Mouse (Mus musculus): ENCODE measurements around the gene Mrpl18. TPM values are rescaled to one million over a fixed set of nuclear protein-coding genes. Genes with fewer than 3 reads are reported as not detected.

The Mrpl18 gene
- polyA plus RNA-seq, 1 experiment = 123 TPM

DNA sequence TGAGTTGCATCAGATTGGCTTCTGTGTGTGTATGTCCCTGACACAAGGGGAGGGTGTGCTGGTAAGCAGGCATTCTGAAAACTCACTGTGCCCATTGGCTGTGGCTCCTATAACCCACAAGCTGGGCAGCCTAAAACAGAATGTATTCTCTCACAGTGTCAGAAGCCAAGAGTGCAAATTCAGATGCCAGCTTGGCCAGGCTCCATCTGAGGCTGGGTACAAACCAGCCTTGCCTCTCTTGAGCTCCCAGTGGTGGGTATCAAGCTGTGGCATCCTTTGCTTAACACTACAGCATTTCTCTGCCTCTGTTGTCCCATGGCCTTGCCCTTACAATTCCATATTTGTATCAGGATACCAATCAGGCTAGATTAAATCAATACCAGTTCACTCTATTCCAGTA is 52.0 kb downstream of the Mrpl18 start:
- Histone ChIP-seq H3ac (ENCODE audit: control insufficient read depth, insufficient read length, low read depth) (no peak overlapping the region), H3K36me3 (ENCODE audit: control insufficient read depth, insufficient read depth) (no peaks in the 10 kb centered on the region)
- TF ChIP-seq FOSL1 (IDR thresholded peaks at IDR 0.05; ENCODE audit: insufficient read depth, low read length, poor library complexity, severe bottlenecking) = no peak
- TF ChIP-seq MYOG (IDR thresholded peaks at IDR 0.05; ENCODE audit: control insufficient read depth, extremely low read depth, insufficient read length) = no peak
- TF ChIP-seq MAX (IDR thresholded peaks at IDR 0.05) = no peak
- no peak for TF ChIP-seq CTCF (IDR thresholded peaks at IDR 0.05; ENCODE audit: control insufficient read depth, insufficient read depth, insufficient read length)
- no peak for TF ChIP-seq MYOD1 (IDR thresholded peaks at IDR 0.05; ENCODE audit: control insufficient read depth, insufficient read length, low read depth)
- TF ChIP-seq CEBPB (IDR thresholded peaks at IDR 0.05; ENCODE audit: low read depth) = no peak

More for the DNA sequence above, 52.0 kb downstream of the Mrpl18 start:
- Histone ChIP-seq H3K79me2 (ENCODE audit: control insufficient read depth, insufficient read depth) (no peaks in the 10 kb centered on the region), H3K79me3 (ENCODE audit: low read depth) (no peaks in the 10 kb centered on the region), H3K4me3 (ENCODE audit: insufficient read depth, poor library complexity, severe bottlenecking) (no peak overlapping the region), H3K27me3 (ENCODE audit: control insufficient read depth, insufficient read depth, insufficient read length) (peaks cover 16% of the 10 kb centered on the region)

Small RNA genes within 50 kb of the gene (microRNA-seq; reads per million reads assigned to microRNA genes)
- not detected for gene Gm24085 (ENCODE audit: borderline microRNAs expressed)

Other genes with a start within 250 kb of the Mrpl18 start
- not detected for gene Slc22a1, start 240.5 kb downstream of the Mrpl18 start, polyA plus RNA-seq (2012; fragmentation: generic; extraction: Trizol)
- 2.3 TPM for gene Igf2r, start 146.7 kb downstream of the Mrpl18 start, polyA plus RNA-seq (2012; fragmentation: generic; extraction: Trizol)
- not detected for gene Mas1, start 48.2 kb downstream of the Mrpl18 start, polyA plus RNA-seq (2012; fragmentation: generic; extraction: Trizol)
- gene Mrgprh, start 40.3 kb downstream of the Mrpl18 start, polyA plus RNA-seq (2012; fragmentation: generic; extraction: Trizol) = not detected
- gene Pnldc1, start 6.1 kb downstream of the Mrpl18 start, polyA plus RNA-seq (2012; fragmentation: generic; extraction: Trizol) = 0.28 TPM
- gene Tcp1, start 644 bp downstream of the Mrpl18 start, polyA plus RNA-seq (2012; fragmentation: generic; extraction: Trizol) = 266 TPM
- 0.50 TPM for gene Acat3, start 24.3 kb upstream of the Mrpl18 start, polyA plus RNA-seq (2012; fragmentation: generic; extraction: Trizol)
- 90.7 TPM for gene Acat2, start 44.4 kb upstream of the Mrpl18 start, polyA plus RNA-seq (2012; fragmentation: generic; extraction: Trizol)
- 25.7 TPM for gene Wtap, start 77.8 kb upstream of the Mrpl18 start, polyA plus RNA-seq (2012; fragmentation: generic; extraction: Trizol)
- gene Sod2, start 90.5 kb upstream of the Mrpl18 start, polyA plus RNA-seq (2012; fragmentation: generic; extraction: Trizol) = 107 TPM
- gene Gpr31b, start 136.0 kb upstream of the Mrpl18 start, polyA plus RNA-seq (2012; fragmentation: generic; extraction: Trizol) = not detected
- gene Tcp10b, start 144.8 kb upstream of the Mrpl18 start, polyA plus RNA-seq (2012; fragmentation: generic; extraction: Trizol) = not detected
- gene Unc93a, start 215.5 kb upstream of the Mrpl18 start, polyA plus RNA-seq (2012; fragmentation: generic; extraction: Trizol) = not detected

Data from C2C12 (cell line).